Mouse (Mus musculus) lung, postnatal 0 days (tissue): ENCODE measurements around the gene Mgea5.

Source experiments
- CTCF ChIP-seq: IDR thresholded peaks from 2 replicates; pipeline ENCODE4 v1.5.1; 2016; ENCODE audit warnings: antibody characterized with exemption, mild to moderate bottlenecking
- EP300 ChIP-seq: IDR thresholded peaks from 2 replicates; pipeline ENCODE4 v1.6.1; 2016; ENCODE audit warnings: antibody characterized with exemption, mild to moderate bottlenecking, control low read depth

GRCm38 (mm10) chr19:45751881-45752280, 31.8 kb downstream of the Mgea5 start:
- TF ChIP-seq CTCF (no peak), EP300 (no peak)
